Mouse (Mus musculus): Measurements from ENCODE around the gene Fzd4.

DNA sequence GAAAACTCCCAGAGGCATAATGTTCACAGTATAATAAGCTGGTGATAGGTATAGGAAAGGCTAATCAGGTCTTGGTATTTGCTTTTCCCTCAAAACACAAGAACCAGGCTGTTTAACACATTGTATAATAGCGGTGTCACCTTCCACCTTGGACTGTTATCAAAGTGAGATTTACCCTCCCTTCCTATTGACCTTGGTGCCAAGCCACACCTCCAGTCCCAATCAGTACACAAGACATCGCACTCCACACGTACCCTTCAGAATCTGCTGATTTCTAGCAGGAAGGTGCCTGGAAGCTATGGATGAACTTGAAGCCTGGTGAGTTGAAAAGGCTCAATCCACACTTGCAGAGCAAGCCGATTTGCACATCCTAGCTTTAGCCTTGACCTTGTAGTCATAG, 12.3 kb upstream of the Fzd4 start:
- TF ChIP-seq CTCF (IDR thresholded peaks at IDR 0.05; ENCODE audit: low read depth) (no peak), EP300 (optimal IDR thresholded peaks at IDR 0.05) (no peak)

Measured in stomach, postnatal 0 days (tissue).